Mouse (Mus musculus) lung, adult 2 months (tissue): Measurements from ENCODE around the gene Echdc3. TPM values are rescaled to one million over a fixed set of nuclear protein-coding genes. Genes with fewer than 3 reads are reported as not detected.

ENCODE experiments used
- DNase-seq: peaks from one replicate; pipeline ENCODE4 v3.0.0; 2022
- H3K4me1 ChIP-seq: fragments of 200-500 bp; 2 replicates; pipeline ENCODE4 v1.6.1; 2011; ENCODE audit warnings: low read length; ENCODE audit not compliant: control insufficient read depth, insufficient read depth
- H3K4me3 ChIP-seq: fragments of 200-500 bp; replicated peaks from 2 replicates; pipeline ENCODE3; 2011; ENCODE audit warnings: low read depth, mild to moderate bottlenecking, control low read depth, low read length; ENCODE audit errors: extremely low read depth
- CTCF ChIP-seq: fragments of 200-500 bp; IDR thresholded peaks from 2 replicates; pipeline ENCODE4 v1.5.1; 2011; ENCODE audit warnings: mild to moderate bottlenecking, low read length, control low read depth; ENCODE audit not compliant: insufficient read depth
- POLR2A ChIP-seq: fragments of 200-500 bp; IDR thresholded peaks from 2 replicates; pipeline ENCODE4 v1.6.1; 2011; ENCODE audit warnings: low read depth, mild to moderate bottlenecking, control low read depth, low read length, borderline replicate concordance; ENCODE audit errors: extremely low read depth
- whole genome bisulfite sequencing: fragments of 180-500 bp; shearing (Covaris S2); methylation state at CpG from one replicate; pipeline ENCODE4 v1.1.7; 2018; 5-methylcytosine and 5-hydroxymethylcytosine counted together
- polyA plus RNA-seq: library from polyadenylated mRNA; depleted of rRNA; stranded (reverse); fragments of >200 nt; gene quantifications from 2 replicates; pipeline ENCODE4 v1.2.3, GENCODE M21; 2012

The Echdc3 gene
- polyA plus RNA-seq, 1 experiment, result 12.8 TPM

GRCm38 (mm10) chr2:6179749-6180117 is 33.1 kb downstream of the Echdc3 start:
- 74% methylated on average over 1 of the region's 1 CpGs for WGBS

GRCm38 (mm10) chr2:6178901-6179748 is 33.7 kb downstream of the Echdc3 start:
- WGBS, result 80% methylated on average over 16 of the region's 16 CpGs

More at GRCm38 (mm10) chr2:6179749-6180117, 33.1 kb downstream of the Echdc3 start:
- Histone ChIP-seq H3K4me1 (no peaks in the 10 kb centered on the region), H3K4me3 (no peak overlapping the region)
- no peak for DNase-seq
- TF ChIP-seq CTCF (no peak), POLR2A (no peak)

GRCm38 (mm10) chr2:6173013-6173412 is 39.8 kb downstream of the Echdc3 start:
- TF ChIP-seq CTCF (no peak), POLR2A (no peak)
- no peak for DNase-seq
- Histone ChIP-seq H3K4me3 (no peak overlapping the region), H3K4me1 (no peaks in the 10 kb centered on the region)
- 81% methylated on average over 3 of the region's 3 CpGs for WGBS

More at GRCm38 (mm10) chr2:6178901-6179748, 33.7 kb downstream of the Echdc3 start:
- no peak overlapping the region for H3K4me3 ChIP-seq
- no peak for DNase-seq
- TF ChIP-seq CTCF (no peak), POLR2A (no peak)
- H3K4me1 ChIP-seq, result no peaks in the 10 kb centered on the region

GRCm38 (mm10) chr2:6168560-6168959 is 44.3 kb downstream of the Echdc3 start:
- Histone ChIP-seq H3K4me1 (no peaks in the 10 kb centered on the region), H3K4me3 (no peak overlapping the region)
- TF ChIP-seq POLR2A (no peak), CTCF (no peak)
- WGBS, result 67% methylated on average over 2 of the region's 2 CpGs
- DNase-seq, result no peak

- Histone ChIP-seq H3K4me3 (no peak overlapping the region), H3K4me1 (peaks cover 3% of the 10 kb centered on the region; the same call in 1 of the 2 replicates)
- peak; percentile 62 for DNase-seq
- WGBS, result 17% methylated on average over 5 of the region's 5 CpGs
- TF ChIP-seq POLR2A (no peak), CTCF (peak; percentile 43)
These were observed 44.8 kb downstream of the Echdc3 start for GRCm38 (mm10) chr2:6167843-6168558.

- peaks cover 5% of the 10 kb centered on the region; the same call in 1 of the 2 replicates for H3K4me1 ChIP-seq
These were observed 47.1 kb downstream of the Echdc3 start for GRCm38 (mm10) chr2:6165771-6166170.

GRCm38 (mm10) chr2:6164606-6165290 is 48.1 kb downstream of the Echdc3 start:
- 18% methylated on average over 16 of the region's 16 CpGs for WGBS
- Histone ChIP-seq H3K4me3 (no peak overlapping the region), H3K4me1 (peaks cover 5% of the 10 kb centered on the region; the same call in 1 of the 2 replicates)
- no peak for TF ChIP-seq CTCF
- TF ChIP-seq POLR2A, result no peak
- no peak for DNase-seq

More at GRCm38 (mm10) chr2:6165771-6166170, 47.1 kb downstream of the Echdc3 start:
- DNase-seq, result peak; percentile 29
- TF ChIP-seq CTCF (no peak), POLR2A (no peak)
- 29% methylated on average over 6 of the region's 6 CpGs for WGBS
- H3K4me3 ChIP-seq, result no peak overlapping the region

GRCm38 (mm10) chr2:6162366-6163040 is 50.3 kb downstream of the Echdc3 start:
- peaks cover 5% of the 10 kb centered on the region for H3K4me1 ChIP-seq
- H3K4me3 ChIP-seq, result no peak overlapping the region
- peak; percentile 48 for DNase-seq
- 26% methylated on average over 6 of the region's 6 CpGs for WGBS
- TF ChIP-seq CTCF, result no peak
- TF ChIP-seq POLR2A, result no peak

GRCm38 (mm10) chr2:6159735-6160134 is 53.1 kb downstream of the Echdc3 start:
- no peak overlapping the region for H3K4me3 ChIP-seq
- no peak for DNase-seq
- 19% methylated on average over 2 of the region's 2 CpGs for WGBS
- TF ChIP-seq CTCF, result no peak
- no peak for TF ChIP-seq POLR2A
- H3K4me1 ChIP-seq, result peaks cover 5% of the 10 kb centered on the region
